Mouse (Mus musculus): ENCODE results near the gene Ptprg. TPM values are rescaled to one million over a fixed set of nuclear protein-coding genes. Genes with fewer than 3 reads are reported as not detected.

Gene Ptprg
- polyA plus RNA-seq, 1 experiment from 2014 or later, result 14.3 TPM

- H3K27me3 ChIP-seq (replicated peaks; ENCODE audit: control insufficient read depth, insufficient read depth, low read length), result no peaks in the 10 kb centered on the region
- no peak overlapping the region for H3K4me2 ChIP-seq (ENCODE audit: low read depth, low read length)
- H3K27ac ChIP-seq (ENCODE audit: low read length), result no peak overlapping the region
- no peak overlapping the region for H3K4me3 ChIP-seq (ENCODE audit: low read length)
- 62% methylated on average over 6 of the region's 6 CpGs for WGBS
- H3K9ac ChIP-seq (ENCODE audit: low read depth, low read length), result no peak overlapping the region
- H3K36me3 ChIP-seq (ENCODE audit: control insufficient read depth, insufficient read depth, low read length), result no peaks in the 10 kb centered on the region
- no peak for ATAC-seq
- no peaks in the 10 kb centered on the region for H3K4me1 ChIP-seq (ENCODE audit: control insufficient read depth, insufficient read depth, low read length)
- no peaks in the 10 kb centered on the region for H3K9me3 ChIP-seq (ENCODE audit: control insufficient read depth, low read length)
Observed at GRCm38 (mm10) chr14:11657374-11657773, 104.0 kb downstream of the Ptprg start.

GRCm38 (mm10) chr14:11663661-11664215 lies 110.4 kb downstream of the Ptprg start:
- Histone ChIP-seq H3K9me3 (ENCODE audit: control insufficient read depth, low read length) (no peaks in the 10 kb centered on the region), H3K4me1 (ENCODE audit: control insufficient read depth, insufficient read depth, low read length) (no peaks in the 10 kb centered on the region), H3K27ac (ENCODE audit: low read length) (no peak overlapping the region), H3K27me3 (replicated peaks; ENCODE audit: control insufficient read depth, insufficient read depth, low read length) (no peaks in the 10 kb centered on the region), H3K4me2 (ENCODE audit: low read depth, low read length) (no peak overlapping the region), H3K4me3 (ENCODE audit: low read length) (no peak overlapping the region), H3K36me3 (ENCODE audit: control insufficient read depth, insufficient read depth, low read length) (no peaks in the 10 kb centered on the region), H3K9ac (ENCODE audit: low read depth, low read length) (no peak overlapping the region)
- no peak for ATAC-seq
- WGBS, result 53% methylated on average over 11 of the region's 11 CpGs

DNA sequence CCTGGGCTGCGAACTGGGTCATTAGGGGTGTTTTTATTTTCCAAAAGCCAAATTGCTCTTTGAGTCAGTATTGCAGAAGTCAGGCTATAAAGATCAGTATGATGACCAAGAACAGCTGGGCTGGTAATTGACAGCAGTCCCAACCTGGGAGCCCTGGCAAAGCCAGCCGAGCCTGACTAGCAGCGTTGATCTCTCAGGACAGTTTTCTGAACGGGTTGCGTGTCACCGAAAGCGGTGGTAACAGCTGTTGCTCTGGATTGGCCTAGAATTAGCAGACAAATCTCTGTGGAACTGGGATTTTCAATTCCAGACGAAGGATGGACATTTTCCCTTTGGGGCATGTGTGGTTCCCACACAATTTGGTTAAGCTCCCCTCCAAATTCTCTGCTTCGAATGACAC lies 111.0 kb downstream of the Ptprg start:
- WGBS, result 60% methylated on average over 9 of the region's 9 CpGs
- Histone ChIP-seq H3K4me1 (ENCODE audit: control insufficient read depth, insufficient read depth, low read length) (no peaks in the 10 kb centered on the region), H3K27me3 (replicated peaks; ENCODE audit: control insufficient read depth, insufficient read depth, low read length) (no peaks in the 10 kb centered on the region), H3K4me2 (ENCODE audit: low read depth, low read length) (no peak overlapping the region), H3K36me3 (ENCODE audit: control insufficient read depth, insufficient read depth, low read length) (no peaks in the 10 kb centered on the region), H3K27ac (ENCODE audit: low read length) (no peak overlapping the region), H3K9ac (ENCODE audit: low read depth, low read length) (no peak overlapping the region), H3K4me3 (ENCODE audit: low read length) (no peak overlapping the region), H3K9me3 (ENCODE audit: control insufficient read depth, low read length) (no peaks in the 10 kb centered on the region)
- ATAC-seq, result no peak

- ATAC-seq, result no peak
- no peak overlapping the region for H3K4me3 ChIP-seq (ENCODE audit: low read length)
- WGBS, result 78% methylated on average over 7 of the region's 7 CpGs
Observed at GRCm38 (mm10) chr14:11665046-11665445, 111.7 kb downstream of the Ptprg start.

DNA sequence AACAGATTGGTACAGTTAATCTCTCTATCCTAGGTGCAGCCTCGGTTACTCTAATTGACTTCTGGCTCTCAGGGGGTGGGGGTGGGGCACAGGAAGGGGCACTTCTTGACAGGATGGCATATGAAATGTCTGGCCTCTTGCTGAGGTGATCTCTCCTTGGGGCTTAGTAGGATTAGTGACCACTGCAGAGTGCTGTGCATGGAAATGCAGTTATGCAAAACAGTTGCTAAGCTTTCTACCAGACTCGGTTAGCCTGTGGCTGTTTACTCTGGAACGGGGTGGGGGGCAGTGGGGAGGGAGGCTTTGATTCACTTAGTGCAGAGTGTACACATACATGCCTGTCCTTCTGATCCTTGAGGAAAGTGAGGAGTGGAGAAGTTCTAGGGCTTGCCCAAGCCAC lies 114.4 kb downstream of the Ptprg start:
- ATAC-seq, result no peak
- no peaks in the 10 kb centered on the region for H3K4me1 ChIP-seq (ENCODE audit: control insufficient read depth, insufficient read depth, low read length)
- no peak overlapping the region for H3K4me2 ChIP-seq (ENCODE audit: low read depth, low read length)
- WGBS, result 23% methylated on average over 3 of the region's 3 CpGs
- H3K9me3 ChIP-seq (ENCODE audit: control insufficient read depth, low read length), result no peaks in the 10 kb centered on the region
- no peaks in the 10 kb centered on the region for H3K36me3 ChIP-seq (ENCODE audit: control insufficient read depth, insufficient read depth, low read length)
- H3K4me3 ChIP-seq (ENCODE audit: low read length), result no peak overlapping the region
- no peaks in the 10 kb centered on the region for H3K27me3 ChIP-seq (replicated peaks; ENCODE audit: control insufficient read depth, insufficient read depth, low read length)
- H3K27ac ChIP-seq (ENCODE audit: low read length), result no peak overlapping the region
- H3K9ac ChIP-seq (ENCODE audit: low read depth, low read length), result no peak overlapping the region

More at GRCm38 (mm10) chr14:11665046-11665445, 111.7 kb downstream of the Ptprg start:
- Histone ChIP-seq H3K27ac (ENCODE audit: low read length) (no peak overlapping the region), H3K36me3 (ENCODE audit: control insufficient read depth, insufficient read depth, low read length) (no peaks in the 10 kb centered on the region), H3K4me1 (ENCODE audit: control insufficient read depth, insufficient read depth, low read length) (no peaks in the 10 kb centered on the region), H3K9me3 (ENCODE audit: control insufficient read depth, low read length) (no peaks in the 10 kb centered on the region), H3K27me3 (replicated peaks; ENCODE audit: control insufficient read depth, insufficient read depth, low read length) (no peaks in the 10 kb centered on the region), H3K4me2 (ENCODE audit: low read depth, low read length) (no peak overlapping the region), H3K9ac (ENCODE audit: low read depth, low read length) (no peak overlapping the region)

- no peak overlapping the region for H3K9ac ChIP-seq (ENCODE audit: low read depth, low read length)
- no peak for ATAC-seq
- H3K4me3 ChIP-seq (ENCODE audit: low read length), result no peak overlapping the region
- WGBS, result 30% methylated on average over 6 of the region's 6 CpGs
- H3K4me1 ChIP-seq (ENCODE audit: control insufficient read depth, insufficient read depth, low read length), result no peaks in the 10 kb centered on the region
- H3K27ac ChIP-seq (ENCODE audit: low read length), result no peak overlapping the region
- H3K4me2 ChIP-seq (ENCODE audit: low read depth, low read length), result no peak overlapping the region
- no peaks in the 10 kb centered on the region for H3K9me3 ChIP-seq (ENCODE audit: control insufficient read depth, low read length)
- H3K27me3 ChIP-seq (replicated peaks; ENCODE audit: control insufficient read depth, insufficient read depth, low read length), result no peaks in the 10 kb centered on the region
- H3K36me3 ChIP-seq (ENCODE audit: control insufficient read depth, insufficient read depth, low read length), result no peaks in the 10 kb centered on the region
Observed at GRCm38 (mm10) chr14:11670847-11671246, 117.5 kb downstream of the Ptprg start.

- no peaks in the 10 kb centered on the region for H3K36me3 ChIP-seq (ENCODE audit: control insufficient read depth, insufficient read depth, low read length)
- no peaks in the 10 kb centered on the region for H3K27me3 ChIP-seq (replicated peaks; ENCODE audit: control insufficient read depth, insufficient read depth, low read length)
- no peaks in the 10 kb centered on the region for H3K4me1 ChIP-seq (ENCODE audit: control insufficient read depth, insufficient read depth, low read length)
- H3K4me2 ChIP-seq (ENCODE audit: low read depth, low read length), result no peak overlapping the region
- H3K4me3 ChIP-seq (ENCODE audit: low read length), result no peak overlapping the region
- WGBS, result 87% methylated on average over 3 of the region's 3 CpGs
- no peak for ATAC-seq
- no peaks in the 10 kb centered on the region for H3K9me3 ChIP-seq (ENCODE audit: control insufficient read depth, low read length)
- no peak overlapping the region for H3K27ac ChIP-seq (ENCODE audit: low read length)
- H3K9ac ChIP-seq (ENCODE audit: low read depth, low read length), result no peak overlapping the region
Observed at GRCm38 (mm10) chr14:11672981-11673547, 119.7 kb downstream of the Ptprg start.

- ATAC-seq, result no peak
- no peak overlapping the region for H3K27ac ChIP-seq (ENCODE audit: low read length)
- no peak overlapping the region for H3K9ac ChIP-seq (ENCODE audit: low read depth, low read length)
- no peak overlapping the region for H3K4me3 ChIP-seq (ENCODE audit: low read length)
- 68% methylated on average over 4 of the region's 4 CpGs for WGBS
- H3K9me3 ChIP-seq (ENCODE audit: control insufficient read depth, low read length), result no peaks in the 10 kb centered on the region
- no peaks in the 10 kb centered on the region for H3K27me3 ChIP-seq (replicated peaks; ENCODE audit: control insufficient read depth, insufficient read depth, low read length)
- peaks cover 9% of the 10 kb centered on the region for H3K4me1 ChIP-seq (ENCODE audit: control insufficient read depth, insufficient read depth, low read length)
- H3K36me3 ChIP-seq (ENCODE audit: control insufficient read depth, insufficient read depth, low read length), result no peaks in the 10 kb centered on the region
- H3K4me2 ChIP-seq (ENCODE audit: low read depth, low read length), result no peak overlapping the region
Observed at GRCm38 (mm10) chr14:11678201-11678600, 124.9 kb downstream of the Ptprg start.

GRCm38 (mm10) chr14:11679741-11680140 lies 126.4 kb downstream of the Ptprg start:
- Histone ChIP-seq H3K9ac (ENCODE audit: low read depth, low read length) (no peak overlapping the region), H3K4me1 (ENCODE audit: control insufficient read depth, insufficient read depth, low read length) (peaks cover 14% of the 10 kb centered on the region), H3K4me3 (ENCODE audit: low read length) (no peak overlapping the region), H3K9me3 (ENCODE audit: control insufficient read depth, low read length) (no peaks in the 10 kb centered on the region), H3K4me2 (ENCODE audit: low read depth, low read length) (no peak overlapping the region), H3K36me3 (ENCODE audit: control insufficient read depth, insufficient read depth, low read length) (no peaks in the 10 kb centered on the region), H3K27me3 (replicated peaks; ENCODE audit: control insufficient read depth, insufficient read depth, low read length) (no peaks in the 10 kb centered on the region), H3K27ac (ENCODE audit: low read length) (no peak overlapping the region)
- ATAC-seq, result no peak
- 69% methylated on average over 3 of the region's 3 CpGs for WGBS

DNA sequence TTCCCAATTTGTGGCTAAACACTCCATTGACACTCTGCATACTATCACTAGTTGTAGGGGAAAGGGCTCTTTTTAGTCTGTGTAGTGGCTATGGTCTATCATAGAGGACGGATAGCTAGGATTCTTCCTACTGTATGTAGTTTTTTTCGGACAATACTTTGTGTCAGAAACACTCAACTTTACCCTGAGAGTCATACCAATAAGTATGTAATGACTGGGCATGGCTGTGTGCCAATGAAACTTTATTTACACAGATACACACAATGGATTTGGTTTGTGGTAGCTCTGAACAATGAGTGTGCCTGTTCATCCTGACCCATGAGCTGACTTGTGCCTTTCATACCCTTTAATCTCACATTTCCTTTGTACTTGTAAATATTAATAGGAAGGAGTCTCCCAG lies 127.3 kb downstream of the Ptprg start:
- peaks cover 14% of the 10 kb centered on the region for H3K4me1 ChIP-seq (ENCODE audit: control insufficient read depth, insufficient read depth, low read length)
- no peak overlapping the region for H3K9ac ChIP-seq (ENCODE audit: low read depth, low read length)
- H3K9me3 ChIP-seq (ENCODE audit: control insufficient read depth, low read length), result no peaks in the 10 kb centered on the region
- H3K36me3 ChIP-seq (ENCODE audit: control insufficient read depth, insufficient read depth, low read length), result no peaks in the 10 kb centered on the region
- WGBS, result 81% methylated on average over 2 of the region's 2 CpGs
- no peak overlapping the region for H3K4me3 ChIP-seq (ENCODE audit: low read length)
- H3K27me3 ChIP-seq (replicated peaks; ENCODE audit: control insufficient read depth, insufficient read depth, low read length), result no peaks in the 10 kb centered on the region
- no peak overlapping the region for H3K27ac ChIP-seq (ENCODE audit: low read length)
- H3K4me2 ChIP-seq (ENCODE audit: low read depth, low read length), result no peak overlapping the region
- ATAC-seq, result no peak

Data from intestine, embryonic 16.5 days (tissue).